Mouse (Mus musculus) bone marrow, adult 2 months (tissue): ENCODE measurements around the gene Jmjd1c.

ENCODE experiments used
- CTCF ChIP-seq: fragments of 200-500 bp; IDR thresholded peaks from 2 replicates; pipeline ENCODE4 v1.5.1; 2011; ENCODE audit warnings: low read length, control low read depth; ENCODE audit not compliant: control insufficient read depth, insufficient read depth
- POLR2A ChIP-seq: fragments of 200-500 bp; IDR thresholded peaks from 2 replicates; pipeline ENCODE4 v1.6.1; 2011; ENCODE audit warnings: low read depth, mild to moderate bottlenecking, control low read depth, low read length, borderline replicate concordance; ENCODE audit not compliant: control insufficient read depth

DNA sequence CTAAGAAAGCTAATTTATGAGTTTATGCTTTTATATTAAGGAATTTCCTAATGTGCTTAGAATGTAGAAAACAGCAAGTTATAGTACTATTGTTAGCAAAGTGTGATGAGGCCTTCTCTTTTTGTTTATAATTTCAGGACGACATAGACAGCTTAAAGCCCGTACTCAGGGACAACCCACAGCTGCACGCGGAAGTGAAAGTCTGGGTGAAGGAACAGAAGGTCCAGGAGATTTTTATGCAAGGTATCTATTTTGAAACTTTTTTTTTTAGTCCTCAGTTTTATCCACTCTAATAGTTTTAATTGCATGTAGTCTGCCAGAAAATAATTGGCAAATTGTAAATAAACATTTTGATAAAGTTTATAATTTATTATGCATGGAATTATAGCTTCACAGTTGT is 119.2 kb downstream of the Jmjd1c start:
- TF ChIP-seq CTCF: no peak
- TF ChIP-seq POLR2A: no peak
